Mouse (Mus musculus) bone marrow macrophage, adult 2 months (primary cell): ENCODE measurements at regions not wholly inside any gene's neighbourhood (a gene's known extent, or its start where the extent isn't known, plus 50 kb on each side); places are given as distances from the start of the nearest gene placed in this dataset.

ENCODE experiments used
- CTCF ChIP-seq: IDR thresholded peaks from 2 replicates; pipeline ENCODE4 v1.5.1; 2012; ENCODE audit warnings: low read depth, mild to moderate bottlenecking, low read length, moderate library complexity
- POLR2A ChIP-seq: IDR thresholded peaks from 2 replicates; pipeline ENCODE4 v1.6.1; 2012; ENCODE audit warnings: mild to moderate bottlenecking, low read depth, low read length, borderline replicate concordance

DNA sequence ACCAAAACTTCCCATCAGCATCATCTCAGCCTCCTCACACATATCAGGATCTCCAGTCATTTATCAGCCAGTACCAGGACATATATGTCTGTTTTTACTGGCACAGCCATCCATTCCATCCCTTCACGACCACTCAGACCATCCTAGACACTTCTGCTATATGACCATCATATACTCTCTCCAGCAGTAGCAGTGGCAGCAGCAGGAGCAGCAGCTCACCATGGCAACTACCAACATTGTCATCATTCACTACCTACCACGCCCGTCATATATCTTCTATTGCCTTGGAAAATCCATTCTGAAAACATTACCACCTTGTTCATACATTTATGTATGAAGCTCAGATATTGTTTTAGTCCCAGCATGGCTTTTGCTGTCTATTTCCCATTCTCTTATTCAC, 276.1 kb upstream of the Gm21798 start:
- TF ChIP-seq CTCF: no peak
- TF ChIP-seq POLR2A: no peak
